Mouse (Mus musculus): Measurements from ENCODE around the gene Gata5.
A peak's percentile ranks its signal among the peaks of the same experiment; 100 is the strongest.

The Gata5 gene

GRCm38 (mm10) chr2:180334551-180334986 lies at the start of gene Gata5:
Gata5 (minus strand) TSS chr2:180334699.
- DNase-seq (ENCODE audit: inconsistent ontology term) = peak; percentile 32

GRCm38 (mm10) chr2:180376730-180377129 lies 42.2 kb upstream of the Gata5 start:
- no peak for DNase-seq (ENCODE audit: inconsistent ontology term)

GRCm38 (mm10) chr2:180373256-180373655 lies 38.8 kb upstream of the Gata5 start:
- no peak for DNase-seq (ENCODE audit: inconsistent ontology term)

GRCm38 (mm10) chr2:180368359-180368758 lies 33.9 kb upstream of the Gata5 start:
- DNase-seq (ENCODE audit: inconsistent ontology term) = no peak

- DNase-seq (ENCODE audit: inconsistent ontology term) = no peak
These were observed 32.9 kb upstream of the Gata5 start for GRCm38 (mm10) chr2:180367350-180367749.

- no peak for DNase-seq (ENCODE audit: inconsistent ontology term)
These were observed 28.9 kb upstream of the Gata5 start for GRCm38 (mm10) chr2:180363434-180363720.

- DNase-seq (ENCODE audit: inconsistent ontology term) = no peak
These were observed 28.3 kb upstream of the Gata5 start for GRCm38 (mm10) chr2:180362585-180363433.

GRCm38 (mm10) chr2:180359062-180359461 lies 24.6 kb upstream of the Gata5 start:
- DNase-seq (ENCODE audit: inconsistent ontology term) = peak; percentile 8

DNA sequence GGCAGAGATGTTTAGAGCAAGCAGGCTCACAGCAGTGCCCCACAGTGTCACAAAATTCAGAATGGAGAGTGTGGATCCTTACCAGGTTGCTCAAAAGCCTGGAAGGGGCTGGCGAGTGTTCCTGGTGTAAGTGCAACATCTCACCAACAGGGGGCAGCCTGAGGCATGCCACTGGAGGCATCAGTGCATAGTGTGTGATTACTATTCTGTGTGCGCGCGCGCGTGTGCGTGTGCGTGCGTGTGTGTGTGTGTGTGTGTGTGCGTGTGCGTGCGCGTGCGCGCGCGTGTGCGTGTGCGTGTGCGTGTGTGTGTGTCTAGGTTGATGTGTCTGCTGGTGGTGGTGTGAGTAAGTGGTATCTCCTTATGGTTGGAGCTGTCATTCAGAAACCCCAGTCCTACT lies 18.8 kb upstream of the Gata5 start:
- DNase-seq (ENCODE audit: inconsistent ontology term) = peak; percentile 31

DNA sequence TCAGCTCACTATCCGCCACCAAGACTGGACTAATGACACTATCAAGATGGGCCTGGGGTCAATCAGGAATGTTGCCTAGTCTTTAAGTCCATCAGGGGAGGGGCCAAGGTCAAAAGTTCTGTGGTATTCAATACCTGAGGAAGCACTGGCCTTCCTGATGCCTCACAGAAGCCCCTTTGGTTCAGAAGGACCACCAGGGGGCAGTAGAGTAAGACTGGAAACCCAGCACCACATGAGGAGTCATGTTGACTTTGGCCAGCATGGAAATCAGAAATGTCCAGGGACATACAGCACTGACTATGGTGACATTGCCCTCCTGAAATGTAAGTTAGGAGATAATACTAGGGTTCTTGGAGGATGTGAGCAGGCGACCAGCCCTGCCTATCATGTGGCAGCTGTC lies 16.2 kb upstream of the Gata5 start:
- DNase-seq (ENCODE audit: inconsistent ontology term) = peak; percentile 19

DNA sequence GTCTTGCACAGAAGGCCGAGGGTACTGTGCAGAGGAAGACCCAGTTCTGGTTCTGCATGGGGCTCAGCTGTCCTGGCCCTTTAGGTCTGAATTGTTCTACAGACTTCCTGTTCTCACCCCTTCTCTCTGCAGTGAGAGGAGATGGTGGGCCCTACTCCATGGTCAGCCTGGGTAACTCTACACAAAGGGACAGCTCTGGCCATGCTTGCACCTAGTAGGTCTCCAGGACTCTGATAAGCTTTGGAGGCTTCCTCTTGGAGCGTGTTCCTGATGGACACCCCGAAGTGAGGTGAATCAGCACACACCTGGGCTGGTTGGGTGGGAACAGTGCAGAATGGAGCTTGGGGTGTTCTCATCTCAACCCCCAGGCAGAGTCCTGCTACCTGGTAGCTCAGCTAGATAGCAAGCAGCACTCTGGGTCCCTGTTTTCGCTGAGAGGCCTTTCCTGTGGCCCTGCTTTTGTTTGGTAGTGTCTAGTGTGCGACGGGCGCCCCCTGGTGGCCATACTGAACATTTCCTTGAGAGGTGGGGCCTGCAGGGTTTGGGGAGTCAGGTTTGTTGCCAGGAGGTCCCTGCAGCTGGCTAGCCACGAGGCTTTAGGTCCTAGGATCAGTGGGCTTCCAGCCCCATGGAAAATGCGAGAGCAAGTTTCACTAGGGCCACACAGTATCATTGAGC lies 12.5 kb upstream of the Gata5 start:
- DNase-seq (ENCODE audit: inconsistent ontology term) = peak; percentile 88

- no peak for DNase-seq (ENCODE audit: inconsistent ontology term)
These were observed 8.6 kb upstream of the Gata5 start for GRCm38 (mm10) chr2:180343092-180343491.

- peak; percentile 19 for DNase-seq (ENCODE audit: inconsistent ontology term)
These were observed 7.7 kb upstream of the Gata5 start for GRCm38 (mm10) chr2:180342189-180342588.

- DNase-seq (ENCODE audit: inconsistent ontology term) = no peak
These were observed 6.7 kb upstream of the Gata5 start for GRCm38 (mm10) chr2:180341229-180341628.

- DNase-seq (ENCODE audit: inconsistent ontology term) = no peak
These were observed 5.4 kb upstream of the Gata5 start for GRCm38 (mm10) chr2:180339886-180340285.

DNA sequence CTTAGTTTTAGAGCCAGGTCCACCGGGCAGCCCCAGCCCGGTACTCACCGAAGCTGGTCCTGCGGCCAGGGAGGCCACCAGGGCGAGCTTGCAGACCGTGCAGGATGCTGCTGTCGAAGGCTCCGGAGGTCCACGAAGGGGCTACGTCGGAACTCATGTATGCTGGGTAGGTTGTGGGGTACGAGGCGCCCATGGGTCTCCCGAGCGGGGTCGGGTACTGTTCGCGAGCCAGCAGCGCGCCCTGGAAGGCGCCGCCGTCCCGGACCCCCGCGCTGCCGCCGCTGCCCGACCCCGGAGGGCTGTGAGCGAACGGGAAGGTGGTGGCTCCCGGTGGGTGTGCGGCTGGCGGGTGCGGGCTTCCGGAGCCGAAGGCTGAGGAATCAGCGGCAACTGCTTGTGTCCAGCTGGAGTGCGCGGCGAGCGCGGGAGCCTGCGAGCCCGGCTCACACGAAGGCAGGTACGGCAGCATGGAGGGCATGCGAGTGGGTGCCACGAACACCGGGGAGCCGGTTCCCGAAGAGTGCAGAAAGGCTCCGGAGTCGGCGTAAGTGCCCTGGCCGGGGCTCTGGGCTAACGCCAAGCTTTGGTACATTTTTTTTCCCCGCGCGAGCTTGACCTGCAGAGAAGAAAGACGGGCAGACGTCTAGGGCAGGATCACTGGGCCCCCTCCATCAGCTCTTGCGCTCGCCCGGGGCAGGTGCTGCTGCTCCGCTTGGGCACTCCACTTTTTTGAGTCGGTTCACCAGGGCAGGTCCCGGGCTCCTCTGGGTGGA lies 535 bp downstream of the Gata5 start:
- peak; percentile 8 for DNase-seq (ENCODE audit: inconsistent ontology term)

DNA sequence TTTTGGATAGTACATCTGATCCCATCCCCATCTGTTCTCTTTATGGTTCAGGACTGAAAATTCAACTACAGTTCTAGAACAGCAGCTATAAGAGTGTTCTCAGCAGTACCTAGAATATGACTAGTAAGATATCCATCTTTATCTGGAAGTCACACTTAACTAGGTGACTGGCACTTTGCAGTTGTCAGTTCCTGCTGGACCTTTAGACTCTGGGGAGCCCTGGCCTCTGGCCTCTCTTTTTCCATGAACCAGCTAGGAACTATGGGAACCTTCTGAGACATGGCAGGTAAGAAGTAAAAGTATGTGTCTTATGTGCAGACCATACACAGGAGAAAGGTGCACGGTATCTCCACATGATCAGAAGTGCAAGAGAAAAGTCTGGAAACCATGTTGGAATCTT lies 5.0 kb downstream of the Gata5 start:
- no peak for DNase-seq (ENCODE audit: inconsistent ontology term)

DNA sequence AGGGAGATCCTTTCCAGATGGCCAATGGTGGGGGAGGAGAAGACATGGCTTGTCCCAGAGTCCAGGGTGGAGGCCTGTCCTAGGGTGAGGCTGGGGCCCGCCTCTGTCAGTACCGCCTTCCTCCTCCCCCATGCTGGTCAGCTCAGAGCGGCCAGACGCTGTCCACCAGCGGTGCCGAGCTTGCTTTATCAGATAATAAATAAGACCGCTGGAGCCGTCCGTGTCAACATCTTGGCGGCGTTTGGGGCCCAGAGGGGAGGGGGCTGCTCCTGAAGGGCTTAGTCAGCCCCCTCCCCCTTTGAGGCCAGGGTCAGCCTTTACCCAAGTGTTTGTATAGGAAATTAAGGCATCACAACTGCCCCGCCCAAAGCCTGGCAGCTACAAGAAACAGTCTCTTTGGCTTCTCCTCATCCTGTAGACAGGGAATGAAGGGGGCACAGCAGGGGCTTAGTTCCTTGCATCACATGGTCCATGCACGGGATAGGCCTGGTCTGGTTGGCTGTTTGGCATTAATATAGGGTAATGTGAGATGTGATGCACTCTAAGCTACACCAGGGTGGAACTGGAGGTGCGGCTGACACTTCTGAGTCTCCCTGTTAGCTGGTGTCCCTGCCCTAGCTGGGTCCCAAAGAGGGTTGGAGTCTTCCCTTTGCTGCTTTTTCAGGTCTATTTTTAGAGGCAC lies 11.7 kb downstream of the Gata5 start:
- DNase-seq (ENCODE audit: inconsistent ontology term) = no peak

- DNase-seq (ENCODE audit: inconsistent ontology term) = no peak
These were observed 14.3 kb downstream of the Gata5 start for GRCm38 (mm10) chr2:180320216-180320615.

DNA sequence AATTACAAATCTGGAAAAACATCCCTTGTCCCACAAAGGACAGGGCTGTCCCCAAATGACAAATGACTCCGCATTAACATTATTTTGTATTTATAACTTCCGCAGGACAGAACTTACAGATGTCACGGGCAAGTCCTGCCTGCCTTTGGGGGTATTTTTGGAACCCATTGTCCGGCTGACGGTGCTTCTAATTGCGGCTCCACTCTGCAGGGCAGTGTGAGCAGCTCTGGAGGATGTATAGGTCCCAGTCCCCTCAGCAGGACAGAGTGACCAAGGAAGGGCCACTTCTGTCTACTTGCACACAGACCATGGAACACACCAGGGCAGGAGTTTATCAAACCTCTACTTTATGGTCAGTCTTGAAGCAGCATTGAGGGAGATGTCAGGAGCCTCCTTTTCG lies 16.9 kb downstream of the Gata5 start:
- no peak for DNase-seq (ENCODE audit: inconsistent ontology term)

DNA sequence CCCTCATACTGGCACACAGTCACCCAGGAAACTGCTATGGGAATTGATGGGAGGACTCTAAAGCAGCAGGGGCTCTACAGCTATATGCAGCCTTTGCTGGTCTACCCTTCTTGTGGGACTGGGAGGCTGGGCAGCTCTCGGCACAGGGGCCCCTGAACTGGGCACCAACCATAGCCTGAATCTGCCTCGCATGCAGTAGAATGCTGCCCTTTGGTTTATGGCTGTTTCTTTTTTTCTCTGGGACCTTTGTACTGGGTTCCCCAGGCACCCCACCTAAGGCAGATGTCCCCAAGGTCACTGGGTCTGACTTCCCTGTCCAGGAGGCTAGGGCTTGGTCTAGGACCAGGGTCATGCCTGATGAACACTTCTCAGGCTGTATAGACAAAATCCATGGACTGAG lies 20.2 kb downstream of the Gata5 start:
- DNase-seq (ENCODE audit: inconsistent ontology term) = no peak

DNA sequence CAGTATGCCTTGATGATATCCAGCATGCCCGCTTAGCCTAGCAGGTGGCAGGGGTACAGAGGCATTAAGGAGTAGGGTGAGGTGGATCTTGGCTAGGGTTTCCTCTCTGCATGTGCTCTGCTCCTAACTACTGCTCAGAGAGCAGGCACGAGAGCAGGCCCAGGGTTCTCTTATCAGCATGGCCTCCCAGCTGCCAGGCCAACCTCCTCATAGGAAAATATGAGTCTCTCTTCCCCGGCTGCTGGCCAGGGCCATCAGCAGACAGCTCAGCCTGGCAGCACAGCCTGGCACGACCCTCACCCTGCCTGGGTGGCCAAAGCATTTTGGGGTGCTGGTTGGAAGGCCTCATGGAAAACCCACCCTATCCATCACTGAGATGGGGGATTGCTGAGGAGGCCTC lies 23.4 kb downstream of the Gata5 start:
- no peak for DNase-seq (ENCODE audit: inconsistent ontology term)

Measured in Muller cell, postnatal 12 days (primary cell).